Mouse (Mus musculus) heart, adult 2 months (tissue): ENCODE measurements at regions not wholly inside any gene's neighbourhood (a gene's known extent, or its start where the extent isn't known, plus 50 kb on each side); places are given as distances from the start of the nearest gene placed in this dataset.

Source experiments
- DNase-seq, 2 experiments: peaks; one replicate each; pipeline ENCODE4 v3.0.0; 2021
- H3K27ac ChIP-seq: fragments of 200-600 bp; 2 replicates; pipeline ENCODE4 v1.8.1; 2022
- H3K27me3 ChIP-seq: fragments of 200-500 bp; 2 replicates; pipeline ENCODE4 v1.6.1; 2012; ENCODE audit warnings: mild to moderate bottlenecking, low read length, inconsistent platforms, mixed read lengths; ENCODE audit not compliant: control insufficient read depth, insufficient read depth
- H3K36me3 ChIP-seq: fragments of 200-500 bp; 2 replicates; pipeline ENCODE4 v1.6.1; 2012; ENCODE audit warnings: low read length, inconsistent platforms; ENCODE audit not compliant: control insufficient read depth, insufficient read depth
- H3K4me1 ChIP-seq: fragments of 200-500 bp; 2 replicates; pipeline ENCODE4 v1.6.1; 2011; ENCODE audit warnings: low read length; ENCODE audit not compliant: control insufficient read depth, insufficient read depth
- H3K4me3 ChIP-seq: fragments of 200-600 bp; 2 replicates; pipeline ENCODE4 v1.8.1; 2022
- H3K79me2 ChIP-seq: fragments of 200-500 bp; replicated peaks from 2 replicates; pipeline ENCODE4 v1.6.1; 2012; ENCODE audit warnings: mild to moderate bottlenecking, inconsistent platforms, low read length, moderate library complexity, mixed read lengths; ENCODE audit not compliant: control insufficient read depth, insufficient read depth
- H3K9ac ChIP-seq: fragments of 200-500 bp; 2 replicates; pipeline ENCODE4 v1.6.1; 2012; ENCODE audit warnings: low read depth, mild to moderate bottlenecking, control low read depth, inconsistent platforms, low read length, mixed read lengths
- CTCF ChIP-seq: fragments of 200-600 bp; IDR thresholded peaks from 2 replicates; pipeline ENCODE4 v1.8.1; 2022; ENCODE audit warnings: antibody characterized with exemption, mild to moderate bottlenecking, moderate library complexity
- EP300 ChIP-seq: fragments of 200-500 bp; IDR thresholded peaks from 2 replicates; pipeline ENCODE4 v1.6.1; 2011; ENCODE audit warnings: low read depth, low read length, control low read depth; ENCODE audit not compliant: insufficient read depth
- POLR2A ChIP-seq: fragments of 200-500 bp; IDR thresholded peaks from 2 replicates; pipeline ENCODE4 v1.6.1; 2011; ENCODE audit warnings: mild to moderate bottlenecking, low read depth, low read length, control low read depth; ENCODE audit not compliant: insufficient read depth
- WGBS: fragments of 180-500 bp; shearing (Covaris S2); methylation state at CpG from one replicate; pipeline ENCODE4 v1.1.7; 2018; 5-methylcytosine and 5-hydroxymethylcytosine counted together
- intact Hi-C: fragments of 180-260 bp; cut with DNase I; formaldehyde crosslinking; loops from one replicate; pipeline ENCODE4 v1.15.1; 2025

DNA sequence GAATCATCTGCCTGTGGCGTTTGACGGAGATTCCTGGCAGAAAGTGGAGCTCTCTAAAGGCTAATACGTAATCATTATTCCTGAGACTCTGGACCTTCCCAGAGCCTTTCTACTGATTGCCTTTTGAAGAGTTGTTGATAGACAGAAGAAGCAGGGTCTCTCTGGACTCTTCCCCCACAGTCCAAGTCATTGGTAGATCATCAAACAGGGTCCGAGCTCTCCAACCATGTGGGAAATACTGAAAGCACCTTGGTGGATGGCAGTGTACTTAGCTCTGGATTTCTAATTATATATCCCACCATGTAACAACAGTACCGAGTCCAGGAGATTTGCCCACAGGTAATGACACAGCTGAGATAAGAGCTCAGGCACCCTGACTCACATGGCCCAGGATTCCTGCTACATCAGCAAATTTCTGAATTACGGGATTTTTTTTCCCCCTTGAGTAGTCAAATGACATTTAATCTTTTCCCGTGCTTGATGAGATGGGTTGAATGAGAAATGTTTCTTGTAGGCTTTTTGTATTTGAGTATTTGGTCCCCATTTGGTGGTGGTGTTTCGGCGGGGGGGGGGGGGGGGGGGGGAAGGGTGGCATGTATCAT lies 139.1 kb upstream of the Arl4c start:
- DNase-seq = no peak
- H3K4me3 ChIP-seq = no peak overlapping the region
- H3K36me3 ChIP-seq = no peaks in the 10 kb centered on the region
- WGBS = 74% methylated on average over 9 of the region's 9 CpGs
- no peaks in the 10 kb centered on the region for H3K79me2 ChIP-seq
- no peak for TF ChIP-seq EP300
- no peak overlapping the region for H3K27ac ChIP-seq
- H3K4me1 ChIP-seq = no peaks in the 10 kb centered on the region
- intact Hi-C loops = no loop called here
- no peaks in the 10 kb centered on the region for H3K27me3 ChIP-seq
- H3K9ac ChIP-seq = no peak overlapping the region

- DNase-seq = no peak
- WGBS = 71% methylated on average over 16 of the region's 16 CpGs
- TF ChIP-seq CTCF = no peak
- TF ChIP-seq EP300 = no peak
- TF ChIP-seq POLR2A = no peak
- Histone ChIP-seq H3K4me1 (no peaks in the 10 kb centered on the region), H3K79me2 (no peaks in the 10 kb centered on the region), H3K36me3 (no peaks in the 10 kb centered on the region), H3K4me3 (no peak overlapping the region), H3K27me3 (no peaks in the 10 kb centered on the region), H3K27ac (no peak overlapping the region), H3K9ac (no peak overlapping the region)
- intact Hi-C loops = no loop called here
Measured at GRCm38 (mm10) chr1:88847333-88848091, 145.5 kb upstream of the Arl4c start.

- DNase-seq = no peak
- WGBS = 88% methylated on average over 8 of the region's 8 CpGs
- Histone ChIP-seq H3K79me2 (no peaks in the 10 kb centered on the region), H3K36me3 (no peaks in the 10 kb centered on the region), H3K27me3 (no peaks in the 10 kb centered on the region), H3K27ac (no peak overlapping the region), H3K4me3 (no peak overlapping the region), H3K9ac (no peak overlapping the region), H3K4me1 (no peaks in the 10 kb centered on the region)
- TF ChIP-seq CTCF = no peak
- no peak for TF ChIP-seq POLR2A
- TF ChIP-seq EP300 = no peak
- intact Hi-C loops = no loop called here
Measured at GRCm38 (mm10) chr1:88848246-88848645, 146.2 kb upstream of the Arl4c start.

GRCm38 (mm10) chr1:88849421-88849820 lies 147.4 kb upstream of the Arl4c start:
- H3K9ac ChIP-seq = no peak overlapping the region
- intact Hi-C loops = no loop called here
- H3K36me3 ChIP-seq = no peaks in the 10 kb centered on the region
- no peak overlapping the region for H3K27ac ChIP-seq
- no peaks in the 10 kb centered on the region for H3K79me2 ChIP-seq
- TF ChIP-seq POLR2A = no peak
- no peak for TF ChIP-seq CTCF
- TF ChIP-seq EP300 = no peak
- no peak overlapping the region for H3K4me3 ChIP-seq
- H3K27me3 ChIP-seq = no peaks in the 10 kb centered on the region
- 86% methylated on average over 5 of the region's 5 CpGs for WGBS
- DNase-seq = no peak
- H3K4me1 ChIP-seq = no peaks in the 10 kb centered on the region

DNA sequence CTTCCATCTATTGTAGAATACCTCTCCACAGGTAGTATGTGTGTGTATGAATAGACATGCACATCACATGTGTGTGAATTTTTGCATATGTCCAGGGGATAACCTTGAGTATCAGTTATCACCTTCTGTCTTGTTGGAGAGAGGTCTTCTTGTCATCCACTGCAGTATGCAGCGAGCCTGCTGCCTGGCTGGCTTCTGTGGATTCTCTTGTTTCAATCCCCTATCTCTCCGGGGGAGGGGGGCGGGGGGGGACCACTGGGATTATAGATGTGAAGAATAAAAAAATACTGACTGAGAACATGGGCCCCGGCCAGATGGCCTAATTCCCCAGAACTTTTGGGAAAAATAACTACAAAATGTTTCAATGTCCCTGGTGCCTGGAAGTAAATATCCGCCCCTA lies 149.9 kb upstream of the Arl4c start:
- no peak overlapping the region for H3K27ac ChIP-seq
- no peaks in the 10 kb centered on the region for H3K36me3 ChIP-seq
- H3K4me3 ChIP-seq = no peak overlapping the region
- H3K79me2 ChIP-seq = no peaks in the 10 kb centered on the region
- TF ChIP-seq CTCF (no peak), POLR2A (no peak), EP300 (no peak)
- no peaks in the 10 kb centered on the region for H3K27me3 ChIP-seq
- no peak overlapping the region for H3K9ac ChIP-seq
- WGBS = 67% methylated on average over 5 of the region's 5 CpGs
- no peaks in the 10 kb centered on the region for H3K4me1 ChIP-seq
- intact Hi-C loops = no loop called here
- DNase-seq = no peak

DNA sequence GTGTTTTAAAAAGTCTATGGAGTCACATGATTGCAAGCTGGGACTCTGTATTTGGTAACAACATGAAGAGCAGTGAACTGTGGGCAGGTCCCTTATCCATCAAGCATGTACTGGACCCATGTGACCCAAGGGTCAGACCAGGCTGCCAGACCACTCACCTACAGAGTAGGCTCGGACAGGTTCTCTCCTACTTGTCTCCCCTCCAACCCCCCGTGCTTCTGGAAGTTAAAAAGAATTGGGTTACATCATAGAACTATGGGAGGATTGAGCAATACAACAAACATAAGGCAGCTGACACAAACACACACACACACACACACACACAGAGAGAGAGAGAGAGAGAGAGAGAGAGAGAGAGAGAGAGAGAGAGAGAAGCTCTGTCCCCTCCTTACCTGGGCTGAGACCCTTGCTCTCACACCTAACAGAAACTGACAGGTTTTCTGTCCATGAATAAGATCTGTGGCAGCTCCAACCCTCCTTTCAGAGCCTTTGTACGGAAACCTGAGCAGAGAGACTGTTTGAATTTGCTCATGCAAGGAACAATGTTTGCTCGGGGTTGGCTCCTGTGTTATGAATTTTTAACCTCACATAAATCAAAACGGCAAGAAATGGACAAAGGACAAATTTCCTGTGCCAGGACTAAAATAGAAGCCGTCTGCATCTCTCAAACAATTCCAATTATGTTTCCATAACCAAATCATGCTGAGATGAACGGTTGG lies 159.0 kb upstream of the Arl4c start:
- H3K4me1 ChIP-seq = no peaks in the 10 kb centered on the region
- WGBS = 46% methylated on average over 7 of the region's 7 CpGs
- H3K36me3 ChIP-seq = no peaks in the 10 kb centered on the region
- intact Hi-C loops = no loop called here
- H3K79me2 ChIP-seq = no peaks in the 10 kb centered on the region
- no peak overlapping the region for H3K4me3 ChIP-seq
- no peak for DNase-seq
- TF ChIP-seq CTCF (no peak), POLR2A (no peak), EP300 (no peak)
- H3K27ac ChIP-seq = no peak overlapping the region
- no peak overlapping the region for H3K9ac ChIP-seq
- H3K27me3 ChIP-seq = no peaks in the 10 kb centered on the region
